Mouse (Mus musculus): ENCODE results near the gene Tas2r137. TPM values are rescaled to one million over a fixed set of nuclear protein-coding genes. Genes with fewer than 3 reads are reported as not detected.

The Tas2r137 gene
- not detected in 2 replicates for polyA plus RNA-seq (2021; fragmentation: Nextera tagmentation)
- long read RNA-seq, experiment 1 = 0 reads
- long read RNA-seq, experiment 2 = 0 reads

GRCm38 (mm10) chr6:40490933-40491332 lies at the start of gene Tas2r137:
Tas2r137 (plus strand) TSS chr6:40491233.

DNA sequence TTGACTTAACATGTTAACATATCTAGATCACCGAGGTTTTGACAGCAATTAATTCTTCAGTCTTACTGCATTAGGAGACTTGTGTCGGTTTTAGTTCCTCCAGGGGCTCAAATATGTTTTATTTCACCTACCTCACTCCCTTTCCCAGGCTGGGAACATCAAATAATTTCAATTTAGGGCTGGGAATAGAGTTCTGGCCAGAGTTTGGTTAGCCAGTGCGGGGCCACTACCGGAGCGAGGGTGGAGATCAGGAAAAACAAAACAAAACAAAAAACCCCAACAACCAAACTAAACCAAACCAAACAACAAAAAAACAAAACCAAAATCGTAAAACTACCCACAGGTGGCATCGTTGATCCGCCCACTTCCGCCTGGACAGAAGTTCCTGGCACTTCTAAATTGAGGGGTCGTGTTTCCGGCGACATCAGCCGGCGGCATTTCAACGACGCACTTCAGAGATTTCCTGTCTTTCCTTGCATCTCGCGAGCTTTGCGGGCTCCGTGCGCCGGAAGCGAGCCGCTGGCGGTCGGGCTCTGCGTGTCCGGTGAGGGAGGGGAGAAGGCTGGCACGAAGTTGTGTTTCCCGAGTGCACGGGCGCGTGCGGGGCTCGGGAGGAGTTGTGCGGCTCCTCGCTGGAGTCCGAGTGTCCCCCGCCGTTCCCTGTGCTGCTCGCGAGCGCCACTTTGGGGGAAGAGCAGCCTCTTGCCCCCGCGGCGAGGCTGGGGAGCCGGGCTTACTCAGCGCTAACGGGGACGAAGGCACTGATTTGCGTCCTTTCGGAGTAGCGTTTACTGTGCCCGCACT lies 19.9 kb upstream of the Tas2r137 start, which contains the start of gene Ssbp1:
Ssbp1 (plus strand) TSS at position 437 of the 804 bp plus-strand sequence.

DNA sequence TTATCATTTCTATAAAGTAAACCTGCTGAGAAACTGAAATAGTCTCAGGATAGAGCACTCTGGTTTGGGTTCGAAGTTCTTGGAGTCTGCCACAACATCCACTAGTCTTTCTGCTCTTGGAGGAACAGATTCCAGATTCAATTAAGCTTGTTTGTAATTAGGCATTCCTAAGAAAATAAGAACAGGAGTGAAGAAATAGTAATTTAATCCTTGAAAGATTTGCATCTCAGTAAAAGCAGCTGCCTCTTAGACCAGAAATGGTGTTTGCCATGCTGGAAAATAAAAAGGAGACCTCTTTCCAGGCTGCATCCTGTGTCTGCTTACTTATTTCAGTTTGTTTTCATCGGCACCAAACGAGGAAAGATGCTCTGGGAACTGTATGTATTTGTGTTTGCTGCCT lies 2.2 kb downstream of the Tas2r137 start, which contains the start of gene Tas2r108:
Tas2r108 (plus strand) TSS at position 301 of the 400 bp plus-strand sequence.

GRCm38 (mm10) chr6:40519408-40519807 lies 28.4 kb downstream of the Tas2r137 start, which contains the start of gene Prss37:
Prss37 (minus strand) TSS chr6:40519508.

Other genes with a start within 250 kb of the Tas2r137 start
- 37.3 and 37.7 TPM in 2 replicates for gene Agk, start 166.1 kb upstream of the Tas2r137 start, polyA plus RNA-seq (2021; fragmentation: Nextera tagmentation)
- gene E330009J07Rik, start 55.1 kb upstream of the Tas2r137 start, polyA plus RNA-seq (2021; fragmentation: Nextera tagmentation) = 5.4 and 5.9 TPM in 2 replicates
- not detected in 2 replicates for gene Wee2, start 52.1 kb upstream of the Tas2r137 start, polyA plus RNA-seq (2021; fragmentation: Nextera tagmentation)
- 50.0 and 64.3 TPM in 2 replicates for gene Ssbp1, start 19.9 kb upstream of the Tas2r137 start, polyA plus RNA-seq (2021; fragmentation: Nextera tagmentation)
- gene Tas2r108, start 2.3 kb downstream of the Tas2r137 start, polyA plus RNA-seq (2021; fragmentation: Nextera tagmentation) = not detected in 2 replicates
- not detected in 2 replicates for gene Prss37, start 28.3 kb downstream of the Tas2r137 start, polyA plus RNA-seq (2021; fragmentation: Nextera tagmentation)
- gene Olfr461, start 63.8 kb downstream of the Tas2r137 start, polyA plus RNA-seq (2021; fragmentation: Nextera tagmentation) = 0.15 TPM in 1 of 2 replicates, not detected in the other
- gene Olfr460, start 78.3 kb downstream of the Tas2r137 start, polyA plus RNA-seq (2021; fragmentation: Nextera tagmentation) = not detected in 2 replicates
- 6.5 and 8.1 TPM in 2 replicates for gene Clec5a, start 94.6 kb downstream of the Tas2r137 start, polyA plus RNA-seq (2021; fragmentation: Nextera tagmentation)
- gene Tas2r138, start 122.1 kb downstream of the Tas2r137 start, polyA plus RNA-seq (2021; fragmentation: Nextera tagmentation) = not detected in 2 replicates
- gene Mgam, start 137.6 kb downstream of the Tas2r137 start, polyA plus RNA-seq (2021; fragmentation: Nextera tagmentation) = not detected in 2 replicates

Measured in layer of hippocampus, adult 6 months (tissue).